Mouse (Mus musculus): ENCODE data around the gene Akap13. TPM values are rescaled to one million over a fixed set of nuclear protein-coding genes. Genes with fewer than 3 reads are reported as not detected.

The Akap13 gene
- polyA plus RNA-seq, 1 experiment from 2014 or later = 19.4 TPM

GRCm38 (mm10) chr7:75500793-75501192 lies 45.5 kb downstream of the Akap13 start:
- Histone ChIP-seq H3K4me1 (replicated peaks) (no peaks in the 10 kb centered on the region), H3K4me3 (no peak overlapping the region), H3K9ac (no peak overlapping the region), H3K4me2 (no peak overlapping the region), H3K9me3 (no peaks in the 10 kb centered on the region), H3K27ac (no peak overlapping the region), H3K27me3 (no peaks in the 10 kb centered on the region), H3K36me3 (no peaks in the 10 kb centered on the region)
- ATAC-seq (ENCODE audit: low FRiP score) = no peak
- 90% methylated on average over 4 of the region's 4 CpGs for WGBS

- H3K9ac ChIP-seq = no peak overlapping the region
- no peak overlapping the region for H3K4me2 ChIP-seq
- H3K36me3 ChIP-seq = no peaks in the 10 kb centered on the region
- H3K4me3 ChIP-seq = no peak overlapping the region
- H3K27me3 ChIP-seq = no peaks in the 10 kb centered on the region
- 60% methylated on average over 2 of the region's 2 CpGs for WGBS
- no peaks in the 10 kb centered on the region for H3K9me3 ChIP-seq
- H3K27ac ChIP-seq = no peak overlapping the region
- ATAC-seq (ENCODE audit: low FRiP score) = no peak
- no peaks in the 10 kb centered on the region for H3K4me1 ChIP-seq (replicated peaks)
These were observed 49.2 kb downstream of the Akap13 start for GRCm38 (mm10) chr7:75504524-75504923.

DNA sequence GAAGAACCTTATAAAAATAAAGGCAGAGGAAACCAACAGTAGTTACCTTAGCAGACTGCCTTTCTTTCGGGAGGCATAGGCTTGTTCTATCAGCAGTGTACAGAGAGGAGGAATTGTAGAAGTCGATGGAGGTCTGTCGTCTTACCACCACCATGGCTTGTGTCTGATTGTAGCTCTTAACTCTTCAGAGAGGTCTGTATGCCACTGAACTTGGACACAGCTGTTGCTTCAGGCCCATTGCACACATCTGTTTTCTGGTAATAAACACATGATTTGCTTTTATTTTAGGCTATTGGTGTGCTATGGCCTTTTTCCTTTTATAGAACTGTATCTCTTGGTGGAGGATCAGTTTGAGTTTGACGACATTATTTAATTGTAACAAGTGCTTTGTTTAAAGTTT lies 51.3 kb downstream of the Akap13 start:
- no peak for ATAC-seq (ENCODE audit: low FRiP score)
- Histone ChIP-seq H3K27ac (no peak overlapping the region), H3K27me3 (no peaks in the 10 kb centered on the region), H3K4me3 (no peak overlapping the region), H3K4me1 (replicated peaks) (no peaks in the 10 kb centered on the region), H3K9ac (no peak overlapping the region), H3K4me2 (no peak overlapping the region), H3K9me3 (no peaks in the 10 kb centered on the region), H3K36me3 (no peaks in the 10 kb centered on the region)
- WGBS = 95% methylated on average over 4 of the region's 4 CpGs

- H3K27me3 ChIP-seq = no peaks in the 10 kb centered on the region
- H3K4me2 ChIP-seq = no peak overlapping the region
- 61% methylated on average over 5 of the region's 5 CpGs for WGBS
- H3K4me1 ChIP-seq (replicated peaks) = no peaks in the 10 kb centered on the region
- H3K9ac ChIP-seq = no peak overlapping the region
- no peaks in the 10 kb centered on the region for H3K36me3 ChIP-seq
- no peaks in the 10 kb centered on the region for H3K9me3 ChIP-seq
- H3K4me3 ChIP-seq = no peak overlapping the region
- no peak overlapping the region for H3K27ac ChIP-seq
- ATAC-seq (ENCODE audit: low FRiP score) = no peak
These were observed 53.9 kb downstream of the Akap13 start for GRCm38 (mm10) chr7:75509085-75509873.

DNA sequence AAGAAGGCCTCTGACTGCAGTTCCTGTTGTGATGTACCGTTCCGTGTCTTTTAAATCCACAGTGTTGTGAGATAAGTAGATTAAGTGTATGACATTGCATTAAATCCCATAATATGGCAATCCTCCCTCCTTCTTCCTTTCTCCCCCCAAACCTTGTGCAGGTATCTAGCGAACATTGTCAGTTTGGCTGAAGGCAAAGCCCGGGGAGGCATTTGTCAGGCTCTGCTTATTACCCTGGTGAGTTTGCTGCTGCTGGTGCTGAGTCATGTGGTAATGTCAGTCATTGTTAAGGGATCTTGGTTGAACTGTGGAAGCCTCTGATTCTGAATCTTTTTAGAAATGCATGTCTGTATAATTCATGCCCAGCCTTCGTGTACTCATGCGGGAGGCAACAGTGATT lies 60.1 kb downstream of the Akap13 start:
- Histone ChIP-seq H3K27ac (no peak overlapping the region), H3K9ac (no peak overlapping the region), H3K4me2 (no peak overlapping the region), H3K27me3 (no peaks in the 10 kb centered on the region), H3K4me3 (no peak overlapping the region), H3K9me3 (no peaks in the 10 kb centered on the region), H3K36me3 (no peaks in the 10 kb centered on the region), H3K4me1 (replicated peaks) (peaks cover 9% of the 10 kb centered on the region; the same call in 1 of the 2 replicates)
- 80% methylated on average over 6 of the region's 6 CpGs for WGBS
- ATAC-seq (ENCODE audit: low FRiP score) = no peak

DNA sequence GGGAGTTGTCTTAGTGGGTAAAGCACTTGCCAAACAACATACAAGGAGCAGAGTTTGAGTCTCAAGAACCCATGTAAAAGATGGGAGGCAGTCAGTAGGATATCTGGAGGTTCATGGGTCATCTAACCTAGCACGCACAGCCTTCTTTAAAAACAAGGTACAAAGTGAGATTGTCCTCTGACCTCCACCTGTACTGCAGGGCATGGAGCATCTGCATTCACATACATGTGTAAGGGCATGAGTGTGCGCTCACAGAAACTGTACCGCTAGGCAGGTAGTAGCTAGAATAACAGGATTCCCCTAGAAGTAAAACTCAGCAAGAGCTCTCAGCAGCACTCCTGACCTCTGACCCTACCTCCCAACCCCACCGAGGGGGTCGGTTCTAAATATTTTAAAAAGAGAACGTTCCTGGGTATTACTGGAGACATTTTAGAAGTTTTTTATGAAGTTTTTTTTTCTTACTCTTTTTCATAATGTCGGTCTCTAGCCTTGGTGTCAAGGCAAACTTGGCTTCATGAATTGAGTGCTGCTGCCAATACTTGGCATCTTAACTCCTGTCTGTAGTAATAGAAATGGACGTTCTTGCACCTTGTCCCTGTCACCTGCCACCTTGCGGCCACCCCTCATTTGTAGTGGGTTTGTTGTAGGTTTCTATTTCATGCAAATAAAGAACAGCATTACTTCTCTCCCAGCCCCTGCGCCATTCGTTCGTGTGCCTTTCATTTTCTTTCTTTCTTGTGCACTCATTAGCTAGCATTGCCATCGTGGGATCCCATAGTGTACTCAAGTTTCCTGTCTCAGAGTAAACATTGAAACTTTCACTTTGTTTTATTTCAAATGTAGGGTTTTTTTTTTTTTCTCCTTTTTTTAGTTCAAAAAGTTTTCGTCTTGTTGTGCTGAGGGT lies 61.6 kb downstream of the Akap13 start:
- Histone ChIP-seq H3K9ac (no peak overlapping the region), H3K4me1 (replicated peaks) (peaks cover 14% of the 10 kb centered on the region; the same call in 1 of the 2 replicates), H3K27ac (no peak overlapping the region), H3K36me3 (no peaks in the 10 kb centered on the region), H3K4me3 (no peak overlapping the region), H3K27me3 (no peaks in the 10 kb centered on the region), H3K9me3 (no peaks in the 10 kb centered on the region), H3K4me2 (no peak overlapping the region)
- ATAC-seq (ENCODE audit: low FRiP score) = no peak
- 86% methylated on average over 14 of the region's 14 CpGs for WGBS

DNA sequence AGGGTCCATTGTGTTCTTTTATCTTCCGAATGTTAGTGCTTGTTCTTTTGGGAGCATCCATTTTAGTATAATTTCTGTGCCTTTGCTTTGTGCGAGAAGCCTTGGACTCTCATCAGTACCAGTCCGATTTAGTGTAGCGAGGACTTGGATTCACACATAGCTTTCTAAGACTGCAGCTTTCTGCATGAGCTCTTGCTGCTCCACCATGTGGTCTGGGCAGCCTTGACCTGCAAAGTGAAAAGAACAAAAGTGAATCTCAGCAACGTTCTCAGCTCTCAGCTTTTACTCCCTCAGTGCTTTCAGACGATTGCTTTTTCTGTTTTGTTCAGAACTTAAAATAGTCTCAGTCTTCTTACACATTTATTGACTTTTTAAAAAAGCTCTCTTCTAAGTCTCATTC lies 65.2 kb downstream of the Akap13 start:
- Histone ChIP-seq H3K9ac (no peak overlapping the region), H3K4me3 (no peak overlapping the region), H3K27ac (no peak overlapping the region), H3K4me2 (no peak overlapping the region), H3K4me1 (replicated peaks) (peaks cover 14% of the 10 kb centered on the region; the same call in 1 of the 2 replicates), H3K27me3 (no peaks in the 10 kb centered on the region), H3K9me3 (no peaks in the 10 kb centered on the region), H3K36me3 (no peaks in the 10 kb centered on the region)
- 52% methylated on average over 6 of the region's 6 CpGs for WGBS
- no peak for ATAC-seq (ENCODE audit: low FRiP score)

- Histone ChIP-seq H3K9me3 (no peaks in the 10 kb centered on the region), H3K27ac (no peak overlapping the region), H3K4me3 (no peak overlapping the region), H3K36me3 (no peaks in the 10 kb centered on the region), H3K4me2 (no peak overlapping the region), H3K27me3 (no peaks in the 10 kb centered on the region), H3K4me1 (replicated peaks) (peaks cover 14% of the 10 kb centered on the region; the same call in 1 of the 2 replicates), H3K9ac (no peak overlapping the region)
- WGBS = 24% methylated on average over 3 of the region's 3 CpGs
- ATAC-seq (ENCODE audit: low FRiP score) = no peak
These were observed 65.9 kb downstream of the Akap13 start for GRCm38 (mm10) chr7:75521199-75521598.

GRCm38 (mm10) chr7:75522226-75522625 lies 66.9 kb downstream of the Akap13 start:
- no peak overlapping the region for H3K4me2 ChIP-seq
- H3K27me3 ChIP-seq = no peaks in the 10 kb centered on the region
- H3K9me3 ChIP-seq = no peaks in the 10 kb centered on the region
- peaks cover 14% of the 10 kb centered on the region; the same call in 1 of the 2 replicates for H3K4me1 ChIP-seq (replicated peaks)
- WGBS = 93% methylated on average over 3 of the region's 3 CpGs
- no peaks in the 10 kb centered on the region for H3K36me3 ChIP-seq
- no peak overlapping the region for H3K4me3 ChIP-seq
- H3K27ac ChIP-seq = no peak overlapping the region
- ATAC-seq (ENCODE audit: low FRiP score) = no peak
- no peak overlapping the region for H3K9ac ChIP-seq

GRCm38 (mm10) chr7:75524789-75525569 lies 69.6 kb downstream of the Akap13 start:
- Histone ChIP-seq H3K36me3 (no peaks in the 10 kb centered on the region), H3K27me3 (no peaks in the 10 kb centered on the region), H3K4me2 (no peak overlapping the region), H3K9me3 (no peaks in the 10 kb centered on the region), H3K27ac (no peak overlapping the region), H3K9ac (no peak overlapping the region), H3K4me1 (replicated peaks) (peaks cover 9% of the 10 kb centered on the region; the same call in 1 of the 2 replicates), H3K4me3 (no peak overlapping the region)
- ATAC-seq (ENCODE audit: low FRiP score) = no peak

GRCm38 (mm10) chr7:75525716-75526401 lies 70.5 kb downstream of the Akap13 start:
- WGBS = 83% methylated on average over 4 of the region's 4 CpGs
- Histone ChIP-seq H3K4me2 (no peak overlapping the region), H3K9ac (no peak overlapping the region), H3K27ac (no peak overlapping the region), H3K9me3 (no peaks in the 10 kb centered on the region), H3K27me3 (no peaks in the 10 kb centered on the region), H3K4me1 (replicated peaks) (peaks cover 9% of the 10 kb centered on the region; the same call in 1 of the 2 replicates), H3K4me3 (no peak overlapping the region), H3K36me3 (no peaks in the 10 kb centered on the region)
- no peak for ATAC-seq (ENCODE audit: low FRiP score)
